Mouse (Mus musculus) thymus, adult 2 months (tissue): ENCODE data around the gene Igsf9. TPM values are rescaled to one million over a fixed set of nuclear protein-coding genes. Genes with fewer than 3 reads are reported as not detected.

Experiments
- DNase-seq: peaks from one replicate; pipeline ENCODE4 v3.0.0; 2021
- H3K27ac ChIP-seq: fragments of 200-500 bp; 2 replicates; pipeline ENCODE4 v1.5.1; 2012; ENCODE audit warnings: low read length, control low read depth; ENCODE audit not compliant: control insufficient read depth, insufficient read depth
- H3K27me3 ChIP-seq: fragments of 200-500 bp; 2 replicates; pipeline ENCODE4 v1.6.1; 2012; ENCODE audit warnings: mild to moderate bottlenecking, low read length, moderate library complexity, mixed read lengths; ENCODE audit not compliant: control insufficient read depth, insufficient read depth
- H3K36me3 ChIP-seq: fragments of 200-500 bp; 2 replicates; pipeline ENCODE4 v1.6.1; 2012; ENCODE audit warnings: mild to moderate bottlenecking, low read length, moderate library complexity; ENCODE audit not compliant: control insufficient read depth, insufficient read depth
- H3K4me1 ChIP-seq: fragments of 200-500 bp; replicated peaks from 2 replicates; pipeline ENCODE4 v1.6.1; 2012; ENCODE audit warnings: low read length; ENCODE audit not compliant: control insufficient read depth, insufficient read depth
- H3K4me3 ChIP-seq: fragments of 200-500 bp; 2 replicates; pipeline ENCODE4 v1.5.1; 2012; ENCODE audit warnings: mild to moderate bottlenecking, low read length, control low read depth, moderate library complexity; ENCODE audit not compliant: control insufficient read depth, insufficient read depth
- CTCF ChIP-seq: fragments of 200-500 bp; IDR thresholded peaks from 2 replicates; pipeline ENCODE4 v1.5.1; 2012; ENCODE audit warnings: mild to moderate bottlenecking, control low read depth, low read length, moderate library complexity, borderline replicate concordance; ENCODE audit not compliant: control insufficient read depth, poor library complexity, insufficient read depth; ENCODE audit errors: extremely low read depth
- POLR2A ChIP-seq: fragments of 200-500 bp; IDR thresholded peaks from 2 replicates; pipeline ENCODE4 v1.6.1; 2012; ENCODE audit warnings: mild to moderate bottlenecking, low read length, control low read depth, moderate library complexity; ENCODE audit not compliant: control insufficient read depth, poor library complexity, insufficient read depth; ENCODE audit errors: extremely low read depth
- WGBS: fragments of 180-500 bp; shearing (Covaris S2); methylation state at CpG from one replicate; pipeline ENCODE4 v1.1.7; 2018; 5-methylcytosine and 5-hydroxymethylcytosine counted together
- polyA plus RNA-seq: library from polyadenylated mRNA; depleted of rRNA; stranded (reverse); fragments of >200 nt; gene quantifications from 2 replicates; pipeline ENCODE4 v1.2.3, GENCODE M21; 2012

Igsf9 gene
- polyA plus RNA-seq, 1 experiment = 20.3 TPM

DNA sequence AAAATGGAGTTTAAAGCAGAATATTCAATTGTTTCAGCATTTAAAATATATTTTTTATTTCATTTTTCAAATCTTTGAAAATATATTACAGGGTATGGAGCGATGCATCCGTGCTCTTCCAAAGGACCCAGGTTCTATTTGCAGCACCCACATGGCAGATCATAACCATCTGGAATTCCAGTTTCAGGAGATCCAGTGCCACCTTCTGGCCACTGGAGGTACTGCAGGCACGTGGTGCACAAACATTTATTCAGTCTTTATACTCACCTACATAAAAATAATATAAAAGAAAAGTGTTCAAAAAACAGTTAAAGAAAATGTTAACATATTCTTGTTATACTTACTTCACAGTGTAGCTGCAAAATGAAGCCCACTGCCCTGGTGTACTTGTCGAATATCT lies 36.4 kb downstream of the Igsf9 start:
- TF ChIP-seq CTCF (no peak), POLR2A (no peak)
- Histone ChIP-seq H3K4me3 (no peak overlapping the region), H3K27ac (no peak overlapping the region), H3K27me3 (no peaks in the 10 kb centered on the region), H3K36me3 (no peaks in the 10 kb centered on the region), H3K4me1 (peaks cover 29% of the 10 kb centered on the region)
- no peak for DNase-seq
- 93% methylated on average over 4 of the region's 4 CpGs for WGBS

DNA sequence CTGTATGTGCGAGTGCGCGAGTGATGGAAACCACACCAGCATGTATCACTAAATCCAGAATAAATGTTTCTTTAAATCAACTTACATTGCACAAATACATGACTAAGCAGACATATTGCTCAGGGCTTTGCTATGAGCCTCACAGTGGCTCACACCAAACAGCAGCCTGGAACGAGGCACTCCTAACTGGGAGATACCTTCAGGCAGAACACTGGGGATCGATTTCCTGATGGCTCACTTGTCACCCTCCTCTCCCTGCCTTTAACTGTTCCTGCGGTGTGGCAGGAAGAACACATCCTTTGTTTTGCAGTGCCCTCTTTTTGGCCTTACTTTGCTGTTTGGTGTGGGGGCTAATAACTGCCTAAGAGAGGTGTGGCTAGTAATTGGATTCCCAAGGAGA lies 38.1 kb downstream of the Igsf9 start:
- no peak for DNase-seq
- WGBS = 77% methylated on average over 6 of the region's 6 CpGs
- TF ChIP-seq POLR2A (no peak), CTCF (no peak)
- no peaks in the 10 kb centered on the region for H3K36me3 ChIP-seq
- H3K4me3 ChIP-seq = no peak overlapping the region
- peaks cover 15% of the 10 kb centered on the region for H3K4me1 ChIP-seq
- H3K27ac ChIP-seq = no peak overlapping the region
- no peaks in the 10 kb centered on the region for H3K27me3 ChIP-seq

DNA sequence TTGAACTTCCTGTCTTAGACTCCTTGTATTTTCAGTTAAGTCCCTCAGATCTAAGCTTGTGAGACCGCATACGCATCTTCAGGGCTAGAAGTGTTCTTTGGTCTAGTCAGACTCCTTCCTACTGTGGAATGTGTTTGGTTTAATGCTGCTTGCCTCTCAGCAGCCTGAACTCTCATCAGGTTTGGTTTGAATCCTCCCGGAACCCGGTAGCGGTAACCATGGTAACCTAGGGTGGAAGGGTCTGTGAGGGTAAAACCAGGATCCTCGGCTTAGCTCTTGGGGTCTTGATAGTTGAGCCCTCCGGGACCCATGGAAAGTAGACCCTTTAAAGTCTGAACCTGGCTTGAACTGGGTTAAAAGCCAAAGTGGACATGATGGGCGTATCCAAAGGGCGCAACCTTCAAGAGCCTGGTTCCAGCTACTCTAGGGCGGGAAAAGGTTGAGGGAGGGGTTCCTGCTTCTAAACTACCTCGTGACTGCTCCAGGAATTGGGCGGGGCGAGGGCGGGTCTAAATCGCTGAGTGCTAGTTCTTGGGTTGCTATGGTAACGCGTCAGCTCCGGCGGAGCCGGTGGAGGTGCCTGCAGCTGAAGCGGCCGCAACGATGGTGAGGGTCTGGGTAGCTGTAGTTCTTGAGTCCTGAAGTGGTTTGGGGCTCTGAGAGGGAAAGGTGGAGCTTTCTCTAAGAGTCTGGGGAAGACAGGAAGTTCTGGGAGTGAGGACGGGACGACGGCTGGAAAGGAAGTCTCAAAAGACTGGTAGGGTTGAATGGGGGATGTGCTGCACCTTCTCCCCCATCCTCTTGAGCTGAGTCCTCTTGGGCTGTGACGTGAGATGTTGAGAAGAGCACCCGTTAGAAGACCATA lies 39.2 kb downstream of the Igsf9 start, which contains the start of gene Cfap45:
Gene Cfap45, plus strand, starts transcription at position 226 of the 865 bp plus-strand sequence.
- Histone ChIP-seq H3K4me1 (peaks cover 16% of the 10 kb centered on the region), H3K27me3 (no peaks in the 10 kb centered on the region), H3K27ac (no peak within 1 kb of the TSS), H3K36me3 (no peaks in the 10 kb centered on the region), H3K4me3 (peak within 1 kb of the TSS; percentile 34)
- no peak for TF ChIP-seq CTCF
- TF ChIP-seq POLR2A = no peak
- DNase-seq = peak; percentile 85
- WGBS = 2% methylated on average over 28 of the region's 28 CpGs

DNA sequence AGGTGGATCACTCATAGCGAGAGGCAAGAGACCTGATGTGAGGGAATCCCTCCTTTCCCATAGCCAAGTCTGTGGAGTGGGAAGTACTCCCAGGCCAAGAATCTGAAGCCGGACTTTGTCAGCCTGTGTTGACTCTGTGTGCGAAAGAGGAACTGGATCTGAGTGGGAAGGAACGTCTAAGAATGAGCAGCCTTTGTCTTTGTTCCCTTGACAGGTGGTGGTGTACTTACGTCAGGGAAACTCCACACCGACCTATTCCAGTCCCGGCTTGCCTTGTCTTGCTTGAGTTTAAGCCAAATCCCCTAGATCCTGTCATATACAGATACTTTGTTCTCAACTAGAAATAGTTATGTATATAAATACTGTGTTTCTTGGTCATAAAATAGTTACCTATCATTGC lies 40.9 kb downstream of the Igsf9 start:
- Histone ChIP-seq H3K27me3 (no peaks in the 10 kb centered on the region; the same call in 1 of the 2 replicates), H3K4me3 (no peak overlapping the region), H3K27ac (no peak overlapping the region), H3K36me3 (no peaks in the 10 kb centered on the region), H3K4me1 (peaks cover 26% of the 10 kb centered on the region)
- WGBS = 38% methylated on average over 7 of the region's 7 CpGs
- DNase-seq = no peak
- TF ChIP-seq CTCF = no peak
- no peak for TF ChIP-seq POLR2A

DNA sequence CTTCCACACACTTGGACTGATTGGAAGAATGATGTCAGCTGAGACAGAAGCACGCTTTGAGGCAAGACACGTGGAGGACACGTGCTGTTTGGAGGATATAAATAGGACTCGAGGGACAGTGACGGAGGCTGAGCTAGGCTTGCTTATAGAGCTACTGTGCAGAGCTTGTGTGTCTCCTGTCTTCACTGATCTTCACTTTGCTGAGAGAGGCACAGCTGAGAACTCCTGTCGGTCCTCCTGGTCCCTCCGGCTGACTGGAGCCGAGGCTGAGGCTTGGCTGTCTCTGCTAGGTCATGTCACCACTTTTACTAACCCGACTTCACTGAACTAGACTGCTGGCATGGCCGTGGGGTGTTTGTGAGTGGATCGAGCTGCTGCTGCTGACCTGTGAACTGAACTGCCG lies 42.1 kb downstream of the Igsf9 start:
- Histone ChIP-seq H3K4me1 (peaks cover 26% of the 10 kb centered on the region), H3K36me3 (no peaks in the 10 kb centered on the region), H3K4me3 (no peak overlapping the region), H3K27ac (no peak overlapping the region), H3K27me3 (no peaks in the 10 kb centered on the region; the same call in 1 of the 2 replicates)
- 64% methylated on average over 12 of the region's 12 CpGs for WGBS
- TF ChIP-seq CTCF = no peak
- no peak for TF ChIP-seq POLR2A
- no peak for DNase-seq

DNA sequence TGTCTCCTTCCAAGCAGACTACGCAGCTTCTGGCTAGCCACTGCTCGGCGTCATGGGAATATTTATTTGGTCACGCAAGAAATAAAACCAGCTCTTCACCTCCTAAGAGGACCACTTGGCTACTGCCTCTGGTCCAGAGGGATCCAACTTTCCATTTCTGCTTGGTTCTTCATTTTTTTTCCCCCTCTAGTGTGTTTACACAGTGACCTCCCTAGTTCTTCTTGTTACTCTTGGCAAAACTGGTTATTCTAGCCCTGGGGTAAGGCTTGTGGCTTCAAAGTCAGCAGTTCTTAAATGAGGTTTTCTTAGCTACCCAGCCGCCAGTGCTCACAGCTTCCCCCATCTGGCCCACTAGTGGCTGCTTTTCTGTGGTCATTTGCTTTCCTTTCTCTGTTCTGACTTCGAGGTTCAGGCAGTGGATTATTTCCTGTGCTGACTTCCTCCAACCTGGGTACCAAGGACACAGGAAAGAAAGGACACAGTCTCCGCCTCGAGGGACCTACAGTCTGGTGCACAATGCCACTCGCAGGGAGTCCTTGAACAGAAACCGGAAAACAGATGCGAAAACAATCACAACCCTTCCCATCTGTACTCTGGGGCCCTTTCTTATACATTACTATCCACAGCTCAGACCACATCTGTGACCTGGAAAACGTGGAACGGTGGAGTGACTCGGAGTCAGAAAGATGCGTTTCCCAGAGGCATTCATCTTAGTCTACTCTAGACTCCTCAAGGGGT lies 43.6 kb downstream of the Igsf9 start:
- no peak for DNase-seq
- Histone ChIP-seq H3K4me3 (no peak overlapping the region), H3K36me3 (no peaks in the 10 kb centered on the region), H3K27ac (no peak overlapping the region), H3K4me1 (peaks cover 26% of the 10 kb centered on the region), H3K27me3 (no peaks in the 10 kb centered on the region; the same call in 1 of the 2 replicates)
- TF ChIP-seq POLR2A (no peak), CTCF (no peak)
- 2% methylated on average over 15 of the region's 15 CpGs for WGBS

DNA sequence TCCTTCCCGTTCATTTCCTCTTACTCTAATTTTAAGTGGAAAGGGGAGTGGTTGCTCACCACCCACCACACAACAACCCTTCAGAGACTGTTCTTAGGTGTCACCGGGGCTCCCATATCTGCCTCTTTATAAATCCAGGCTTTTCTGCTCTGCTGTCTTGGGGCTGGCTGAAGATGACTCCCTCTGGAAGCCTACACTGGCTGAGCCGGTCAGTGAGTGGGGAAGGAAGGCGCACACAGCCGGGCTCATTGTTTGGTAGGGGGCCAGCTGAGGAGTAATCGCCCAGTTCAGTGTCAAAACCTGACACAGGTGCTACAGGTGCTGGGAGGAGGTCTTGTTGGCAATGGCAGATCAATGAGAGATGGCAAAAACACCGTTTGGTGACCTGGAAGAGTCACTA lies 44.4 kb downstream of the Igsf9 start:
- DNase-seq = no peak

More for the DNA sequence above, 44.4 kb downstream of the Igsf9 start:
- Histone ChIP-seq H3K27me3 (no peaks in the 10 kb centered on the region; the same call in 1 of the 2 replicates), H3K4me1 (peaks cover 23% of the 10 kb centered on the region), H3K4me3 (no peak overlapping the region), H3K27ac (no peak overlapping the region), H3K36me3 (no peaks in the 10 kb centered on the region)
- no peak for TF ChIP-seq CTCF
- no peak for TF ChIP-seq POLR2A
- 15% methylated on average over 7 of the region's 7 CpGs for WGBS
